Mouse (Mus musculus) cerebellum, adult (tissue): ENCODE measurements at regions not wholly inside any gene's neighbourhood (a gene's known extent, or its start where the extent isn't known, plus 50 kb on each side); places are given as distances from the start of the nearest gene placed in this dataset.

Experiments
- ATAC-seq: cut with Nextera tagmentation; 2 replicates; pipeline ENCODE4 v1.9.2; 2017; ENCODE audit warnings: mild to moderate bottlenecking, moderate library complexity, mixed read lengths; ENCODE audit not compliant: insufficient number of reproducible peaks, low FRiP score, low TSS enrichment

DNA sequence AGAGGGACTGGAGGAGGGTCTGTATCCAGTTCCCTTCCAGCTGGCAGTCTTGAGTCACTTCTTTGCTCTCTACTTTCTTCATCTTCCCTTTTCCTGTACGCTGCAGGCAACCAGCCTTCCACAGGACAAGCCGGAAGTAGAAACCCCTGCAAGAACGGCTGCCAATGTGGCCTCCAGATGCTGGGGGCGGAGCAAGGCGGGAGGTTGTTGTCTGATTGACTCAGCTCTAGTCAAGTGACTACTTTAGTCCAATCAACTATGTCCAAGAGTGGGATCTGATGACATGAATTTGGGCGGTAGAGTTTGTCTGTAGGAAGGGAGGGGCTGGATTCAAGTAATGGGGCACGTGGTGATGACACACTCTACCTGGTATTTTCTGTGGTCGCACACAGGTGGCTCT lies 156.1 kb upstream of the Irx6 start:
- no peak for ATAC-seq

DNA sequence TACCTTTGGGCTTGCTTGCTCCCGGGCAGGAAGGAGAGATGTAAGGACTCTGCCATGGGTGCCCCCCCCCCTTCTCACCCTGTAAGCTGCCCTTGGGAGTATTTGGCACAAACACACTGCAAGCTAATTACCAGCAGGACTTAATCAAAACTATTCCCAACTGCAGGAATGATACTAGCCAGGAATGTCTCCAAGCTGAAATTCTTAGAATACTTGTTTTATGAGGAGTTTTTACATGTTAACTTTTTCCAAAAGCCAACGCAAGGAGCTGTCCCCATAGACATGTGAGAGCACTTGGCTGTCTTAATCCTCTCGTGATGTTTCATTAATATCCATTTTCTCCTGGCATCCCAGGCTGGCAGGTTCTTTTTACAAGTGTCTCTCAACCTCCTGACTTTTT lies 155.6 kb upstream of the Irx6 start:
- no peak for ATAC-seq

- ATAC-seq, result no peak
Observed at GRCm38 (mm10) chr8:92522519-92522918, 151.6 kb upstream of the Irx6 start.

DNA sequence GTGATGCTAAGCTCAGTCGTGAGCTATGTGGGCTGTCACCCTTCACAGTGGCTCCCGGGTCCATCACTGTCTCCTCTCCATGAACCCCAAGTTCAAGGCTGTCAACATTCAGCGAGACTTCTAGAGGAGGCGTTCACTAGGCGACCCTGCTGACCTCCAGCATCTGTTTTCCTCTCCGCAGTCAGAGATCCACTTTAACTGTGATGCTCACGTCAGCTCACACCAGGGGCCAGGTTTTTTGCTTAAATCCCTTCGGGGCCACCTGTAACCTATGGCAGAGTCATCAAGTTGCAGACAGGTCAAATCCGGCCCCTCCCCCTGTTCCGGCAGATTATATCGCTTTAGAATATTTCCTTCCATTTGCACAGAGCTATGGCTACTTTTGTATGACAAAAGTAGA lies 144.3 kb upstream of the Irx6 start:
- no peak for ATAC-seq

- no peak for ATAC-seq
Observed at GRCm38 (mm10) chr8:92540636-92541035, 133.5 kb upstream of the Irx6 start.

DNA sequence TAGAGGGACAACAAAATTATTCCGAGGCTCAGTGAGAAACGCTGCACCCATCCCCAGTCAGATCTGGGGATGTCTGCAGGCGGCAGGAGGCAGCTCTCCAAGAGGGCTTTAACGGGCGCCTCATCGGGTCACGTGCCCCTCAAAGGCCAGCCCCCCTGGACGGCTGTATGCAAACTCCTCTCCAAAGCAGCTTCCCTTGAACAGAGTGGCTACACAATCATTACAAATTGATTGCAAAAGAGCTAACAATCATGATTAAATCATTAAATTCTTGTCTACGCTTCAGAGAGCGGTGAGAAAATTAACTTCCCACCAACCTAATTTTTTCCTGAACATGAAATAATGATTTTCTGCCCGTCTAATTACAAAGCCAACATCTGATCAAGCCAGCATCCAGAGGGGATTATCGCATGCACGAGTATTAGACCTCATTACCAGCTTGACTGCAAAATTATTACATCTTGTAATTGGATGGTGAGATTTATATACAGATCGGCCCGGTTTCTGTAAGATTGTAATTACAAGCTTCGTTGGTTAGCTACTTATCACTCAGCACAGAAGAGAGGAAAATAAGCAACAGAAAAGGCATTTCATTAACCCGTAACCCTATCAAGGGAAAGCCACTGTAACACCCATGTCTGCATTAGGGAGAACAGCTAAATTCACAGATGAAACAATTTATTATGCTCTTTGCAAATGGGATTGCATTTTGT lies 128.6 kb upstream of the Irx6 start:
- no peak for ATAC-seq

GRCm38 (mm10) chr8:92555140-92555539 lies 118.9 kb upstream of the Irx6 start:
- no peak for ATAC-seq

DNA sequence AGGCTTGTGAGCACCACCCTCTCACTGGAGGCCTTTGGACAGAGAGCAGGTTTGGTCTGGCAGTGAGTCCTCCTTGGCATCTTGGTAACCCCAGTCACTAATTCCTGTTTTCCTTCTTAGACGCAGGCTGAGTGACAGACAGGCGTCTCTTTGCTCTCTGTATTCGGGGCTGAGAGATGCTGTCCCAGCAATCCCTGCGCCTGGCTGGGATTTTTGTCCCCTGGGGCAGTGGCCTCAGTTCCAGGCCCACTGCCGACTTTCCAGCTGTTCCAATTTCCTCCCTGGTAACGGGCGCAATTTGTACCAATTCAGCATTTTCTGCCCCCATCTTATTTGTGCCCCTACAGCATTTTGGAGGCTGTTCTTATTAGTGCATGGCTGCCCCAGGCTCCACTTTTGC lies 118.5 kb upstream of the Irx6 start:
- no peak for ATAC-seq

DNA sequence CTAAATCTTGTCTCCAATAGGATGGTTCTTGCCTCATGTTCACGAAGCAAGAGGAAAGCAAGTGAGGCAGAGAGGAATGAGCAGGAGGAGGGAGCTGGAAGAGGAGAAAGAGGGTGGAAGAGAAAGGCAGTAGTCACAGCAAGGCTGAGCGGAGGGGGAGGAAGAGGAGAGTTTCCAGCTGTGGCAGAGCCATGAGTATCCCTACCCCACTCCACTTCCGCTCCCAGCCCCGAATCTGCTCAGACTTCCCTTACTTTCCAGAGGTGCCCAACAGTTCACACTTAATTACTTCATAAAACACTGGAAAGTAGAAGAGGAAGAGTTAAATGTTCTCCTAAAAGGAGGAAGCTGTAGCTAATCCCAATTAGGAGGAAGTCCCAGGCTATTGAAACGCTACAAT lies 111.6 kb upstream of the Irx6 start:
- ATAC-seq, result no peak

DNA sequence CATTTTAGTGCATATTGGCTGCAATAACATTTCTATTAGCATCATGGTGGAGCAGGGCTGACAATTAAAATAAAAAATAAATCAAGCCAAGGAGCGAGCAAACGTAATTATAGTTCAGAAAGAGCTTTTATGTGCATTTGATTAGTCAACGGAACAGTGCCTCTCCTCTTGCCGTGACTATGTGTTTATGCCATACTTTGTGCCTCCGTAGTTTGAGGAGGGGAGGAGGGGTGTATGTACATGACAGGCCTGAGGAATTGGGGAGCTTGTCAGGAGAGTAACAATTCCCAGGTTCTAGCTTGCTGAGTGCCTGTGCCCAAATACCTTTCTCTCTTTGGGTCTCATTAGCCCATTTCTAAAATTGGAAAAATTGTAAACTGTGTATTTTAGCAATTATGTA lies 111.1 kb upstream of the Irx6 start:
- no peak for ATAC-seq

- ATAC-seq, result no peak
Observed at GRCm38 (mm10) chr8:92569650-92570049, 104.4 kb upstream of the Irx6 start.

DNA sequence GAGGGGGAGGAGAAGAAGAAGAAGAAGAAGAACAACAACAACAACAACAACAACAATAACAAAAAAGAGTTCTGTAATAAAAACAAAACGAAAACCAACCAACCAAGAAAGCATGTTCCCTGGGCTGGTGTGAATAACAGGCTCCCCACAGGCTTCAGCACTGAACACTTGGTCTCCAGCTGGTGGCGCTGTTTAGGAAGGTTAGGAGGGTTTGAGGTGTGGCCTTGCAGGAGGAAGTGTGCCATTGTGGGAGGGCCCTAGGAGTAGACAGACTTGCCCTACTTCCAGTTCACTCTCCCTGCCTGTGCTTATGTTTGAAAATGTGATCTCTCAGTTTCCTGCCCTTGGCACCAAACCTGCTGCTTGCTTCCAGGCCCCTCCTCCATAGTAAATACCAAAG lies 94.6 kb upstream of the Irx6 start:
- no peak for ATAC-seq

- no peak for ATAC-seq
Observed at GRCm38 (mm10) chr8:92581051-92581450, 93.0 kb upstream of the Irx6 start.

DNA sequence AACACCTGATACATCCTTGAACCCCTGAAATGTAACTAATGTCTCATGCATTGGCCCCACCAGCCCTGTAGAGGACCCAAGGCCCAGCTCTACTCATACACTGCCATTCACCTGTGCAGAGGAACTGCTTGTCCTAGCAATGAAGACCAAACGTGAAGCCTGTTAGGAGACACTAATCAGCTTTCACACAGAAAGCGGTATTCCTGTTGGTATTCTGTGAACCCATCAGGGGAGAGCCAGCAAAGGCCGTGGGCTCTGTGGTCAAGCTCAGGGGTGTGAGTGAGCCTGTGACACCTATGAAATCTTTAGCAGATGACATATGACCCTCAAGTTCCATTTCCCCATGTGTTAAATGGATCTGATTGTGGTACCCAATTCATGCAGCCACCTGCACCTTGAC lies 73.3 kb upstream of the Irx6 start:
- no peak for ATAC-seq

GRCm38 (mm10) chr8:92602973-92603372 lies 71.1 kb upstream of the Irx6 start:
- ATAC-seq, result no peak

GRCm38 (mm10) chr8:92605631-92606030 lies 68.5 kb upstream of the Irx6 start:
- no peak for ATAC-seq

- no peak for ATAC-seq
Observed at GRCm38 (mm10) chr8:92607604-92608003, 66.5 kb upstream of the Irx6 start.

- ATAC-seq, result no peak
Observed at GRCm38 (mm10) chr8:92609908-92610307, 64.2 kb upstream of the Irx6 start.

GRCm38 (mm10) chr8:92610487-92611059 lies 63.5 kb upstream of the Irx6 start:
- no peak for ATAC-seq

- ATAC-seq, result no peak
Observed at GRCm38 (mm10) chr8:92613486-92613885, 60.6 kb upstream of the Irx6 start.

DNA sequence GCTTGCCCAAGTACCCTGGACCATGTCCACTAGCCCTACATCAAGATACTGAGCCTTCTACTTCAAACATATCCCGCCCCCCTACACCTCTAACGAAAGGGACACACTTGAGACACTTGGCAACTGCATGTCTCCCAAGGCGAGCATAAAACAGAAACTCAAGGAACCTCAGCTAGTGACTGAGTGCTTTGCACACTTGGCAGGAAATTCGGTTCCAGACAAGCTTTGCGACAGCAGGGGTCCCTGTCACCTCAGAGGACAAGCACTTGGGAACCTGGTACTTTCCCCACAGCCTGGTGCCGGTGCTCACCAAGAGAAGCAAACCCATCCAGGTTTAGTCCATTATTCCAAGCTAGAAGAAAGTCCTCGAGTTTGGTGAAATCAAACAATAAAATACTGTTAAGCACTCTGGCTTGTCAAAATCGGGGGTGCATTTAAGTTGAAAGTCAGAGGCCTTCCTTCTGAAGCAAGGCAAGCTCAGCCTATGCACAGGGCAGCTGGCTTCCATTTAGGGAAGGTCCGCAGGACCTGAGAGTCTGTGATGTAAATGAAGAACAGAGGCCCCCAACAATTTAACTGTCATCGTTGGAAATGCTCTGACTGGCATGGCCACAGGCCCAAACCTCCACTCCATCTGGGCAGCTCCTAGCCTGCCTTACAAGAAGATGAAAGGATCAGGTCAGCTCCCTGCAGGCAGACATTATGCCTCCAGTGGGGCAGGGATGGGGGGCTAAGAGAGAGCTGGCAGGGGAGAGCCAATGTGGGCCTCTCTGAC lies 57.6 kb upstream of the Irx6 start:
- no peak for ATAC-seq

DNA sequence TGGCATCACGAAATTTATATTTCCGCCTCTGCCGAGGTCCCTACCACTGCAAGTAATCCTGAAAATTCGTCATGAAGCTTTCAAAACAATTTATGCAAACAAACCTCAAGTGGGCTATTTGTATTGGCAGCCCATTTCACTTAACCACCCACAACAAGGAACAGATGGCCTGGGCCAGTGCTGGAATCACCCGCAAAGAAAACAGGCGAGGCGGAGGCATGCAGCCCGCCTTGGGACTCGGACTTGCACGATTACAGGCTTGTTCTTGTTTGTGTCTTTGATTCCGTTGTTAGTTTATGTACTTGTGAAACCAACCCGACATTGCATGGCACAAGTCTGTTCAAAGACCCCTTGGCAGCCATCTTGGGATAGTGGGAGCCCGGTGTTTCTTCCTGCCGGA lies 55.8 kb upstream of the Irx6 start:
- no peak for ATAC-seq
